Mouse (Mus musculus): ENCODE measurements around the gene Bbx. TPM values are rescaled to one million over a fixed set of nuclear protein-coding genes. Genes with fewer than 3 reads are reported as not detected.

The Bbx gene
- polyA plus RNA-seq, 1 experiment = 0.89 TPM

DNA sequence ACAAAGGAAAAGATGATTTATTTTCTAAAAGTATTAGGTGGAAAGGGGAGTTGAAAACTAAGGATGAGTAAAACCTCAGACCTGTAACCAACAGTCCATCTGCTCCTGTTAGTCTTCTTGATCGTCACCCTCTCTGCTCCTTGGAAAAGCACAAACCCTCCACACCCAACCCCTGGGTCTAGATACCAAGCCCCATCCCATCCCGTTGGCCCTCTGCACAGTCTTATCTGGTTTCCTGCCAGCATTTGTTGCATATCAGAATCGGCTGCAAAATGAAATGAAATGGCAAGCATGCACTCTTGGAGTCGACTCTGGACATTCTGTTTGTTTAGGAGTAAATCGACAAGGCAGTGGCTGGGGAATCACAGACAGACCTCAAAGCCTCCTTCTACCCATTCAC is 29.3 kb downstream of the Bbx start:
- TF ChIP-seq FLI1 (IDR thresholded peaks at IDR 0.05; ENCODE audit: low read length) (no peak), GATA1 (IDR thresholded peaks at IDR 0.05; ENCODE audit: borderline replicate concordance, low read length) (no peak)
- no peaks in the 10 kb centered on the region for H3K27me3 ChIP-seq (replicated peaks)
- peaks cover 33% of the 10 kb centered on the region for H3K36me3 ChIP-seq (replicated peaks; ENCODE audit: low read length)
- peaks cover 18% of the 10 kb centered on the region for H3K4me1 ChIP-seq
- peak overlapping the region; percentile 33 for H3K4me3 ChIP-seq (replicated peaks)
- no peaks in the 10 kb centered on the region for H3K9me3 ChIP-seq

DNA sequence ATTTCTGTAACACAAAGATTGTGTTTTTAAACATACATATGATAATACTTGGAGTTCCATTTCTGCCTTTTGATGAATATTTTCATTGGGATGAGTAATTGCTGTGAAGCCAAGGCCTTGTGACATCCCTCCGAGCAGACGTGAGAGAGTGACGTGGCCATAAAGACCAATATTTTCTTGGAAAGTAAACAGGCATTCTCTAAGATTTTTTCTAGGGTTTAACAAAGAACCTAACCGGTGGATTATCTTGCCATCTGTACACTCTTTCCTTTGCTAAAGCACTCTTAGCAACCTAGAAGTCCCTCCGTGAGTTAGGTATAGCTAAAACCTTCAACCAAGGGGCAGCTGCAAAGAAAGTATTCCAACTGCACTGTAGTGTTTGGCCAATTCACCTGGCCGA is 32.4 kb downstream of the Bbx start:
- TF ChIP-seq GATA1 (IDR thresholded peaks at IDR 0.05; ENCODE audit: borderline replicate concordance, low read length) (no peak), FLI1 (IDR thresholded peaks at IDR 0.05; ENCODE audit: low read length) (no peak)
- H3K36me3 ChIP-seq (replicated peaks; ENCODE audit: low read length) = peaks cover 31% of the 10 kb centered on the region
- H3K4me3 ChIP-seq (replicated peaks) = no peak overlapping the region
- no peaks in the 10 kb centered on the region for H3K27me3 ChIP-seq (replicated peaks)
- H3K9me3 ChIP-seq = no peaks in the 10 kb centered on the region
- peaks cover 32% of the 10 kb centered on the region for H3K4me1 ChIP-seq

DNA sequence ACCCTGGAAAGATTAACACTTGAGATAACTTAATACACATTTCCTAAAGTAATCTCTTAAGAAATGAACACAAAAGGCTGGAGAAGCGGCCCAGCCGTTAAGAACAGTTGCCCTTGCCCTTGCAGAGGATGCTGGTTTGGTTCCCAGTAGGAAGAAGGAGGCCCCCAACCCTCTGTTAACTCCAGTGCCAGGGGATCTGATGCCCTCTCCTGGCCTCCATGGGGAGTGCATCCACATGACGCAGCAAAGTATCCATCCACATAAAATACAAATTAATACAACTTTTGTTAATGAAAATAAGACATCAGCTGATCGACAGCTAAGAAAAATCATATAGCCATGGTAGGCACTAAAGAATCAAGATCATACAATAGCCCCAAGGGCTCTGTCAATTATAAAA is 33.6 kb downstream of the Bbx start:
- Histone ChIP-seq H3K4me3 (replicated peaks) (no peak overlapping the region), H3K36me3 (replicated peaks; ENCODE audit: low read length) (peaks cover 31% of the 10 kb centered on the region), H3K4me1 (peaks cover 40% of the 10 kb centered on the region), H3K27me3 (replicated peaks) (no peaks in the 10 kb centered on the region), H3K9me3 (no peaks in the 10 kb centered on the region)
- TF ChIP-seq GATA1 (IDR thresholded peaks at IDR 0.05; ENCODE audit: borderline replicate concordance, low read length) = no peak
- no peak for TF ChIP-seq FLI1 (IDR thresholded peaks at IDR 0.05; ENCODE audit: low read length)

DNA sequence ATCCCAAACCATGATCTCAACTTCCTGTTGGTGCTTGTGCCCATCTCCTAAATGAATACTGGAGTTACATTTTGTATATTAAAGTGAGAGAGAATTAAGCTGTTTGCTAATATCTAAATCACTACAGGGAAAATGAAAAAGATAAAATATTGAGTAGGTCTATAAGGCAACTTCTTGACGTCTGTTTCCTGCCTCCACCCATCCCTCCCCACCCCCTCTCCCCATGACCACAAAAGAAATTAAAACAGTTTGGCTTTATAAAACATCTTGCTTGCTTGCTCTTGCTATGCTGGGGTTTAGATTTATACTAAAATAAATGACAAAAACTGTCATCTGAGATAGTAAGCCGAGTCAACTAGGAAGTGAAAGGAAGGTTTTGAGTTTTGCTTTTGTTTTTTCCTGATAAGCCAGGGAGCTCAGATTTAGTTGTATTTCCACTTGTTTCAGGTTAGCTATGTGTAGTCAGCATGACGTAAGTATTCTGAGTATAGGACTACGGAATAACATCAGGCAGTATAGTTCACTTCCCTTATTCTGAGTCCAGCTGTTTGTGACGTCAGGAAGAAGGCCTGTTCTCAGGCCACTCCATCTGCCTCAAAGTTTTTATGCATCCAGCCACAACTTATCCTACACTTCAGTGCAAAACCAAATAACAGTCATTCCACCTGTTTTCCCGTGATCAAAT is 36.1 kb downstream of the Bbx start:
- Histone ChIP-seq H3K36me3 (replicated peaks; ENCODE audit: low read length) (peaks cover 19% of the 10 kb centered on the region), H3K9me3 (no peaks in the 10 kb centered on the region), H3K27me3 (replicated peaks) (no peaks in the 10 kb centered on the region), H3K4me3 (replicated peaks) (no peak overlapping the region), H3K4me1 (peaks cover 43% of the 10 kb centered on the region)
- TF ChIP-seq GATA1 (IDR thresholded peaks at IDR 0.05; ENCODE audit: borderline replicate concordance, low read length) (no peak), FLI1 (IDR thresholded peaks at IDR 0.05; ENCODE audit: low read length) (no peak)

DNA sequence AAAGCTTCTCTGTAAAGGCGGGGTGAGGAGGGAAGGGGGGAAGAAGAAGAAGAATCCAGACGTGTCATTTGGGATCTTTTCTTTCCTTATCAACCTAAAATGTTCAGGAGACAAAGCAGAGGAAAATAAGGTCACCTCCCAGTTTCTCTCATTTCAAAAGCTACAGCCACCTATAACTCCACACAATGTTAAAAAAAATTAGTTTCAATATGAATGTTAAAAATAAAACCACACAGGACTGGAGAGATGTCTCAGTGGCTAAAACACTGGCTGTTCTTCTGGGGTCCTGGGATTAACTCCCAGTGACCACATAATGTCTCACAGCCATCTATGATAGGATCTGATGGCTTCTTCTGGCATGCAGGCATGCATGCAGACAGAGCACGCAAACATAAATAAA is 43.7 kb downstream of the Bbx start:
- Histone ChIP-seq H3K9me3 (no peaks in the 10 kb centered on the region), H3K4me1 (peaks cover 12% of the 10 kb centered on the region), H3K4me3 (replicated peaks) (no peak overlapping the region), H3K36me3 (replicated peaks; ENCODE audit: low read length) (no peaks in the 10 kb centered on the region), H3K27me3 (replicated peaks) (no peaks in the 10 kb centered on the region)
- no peak for TF ChIP-seq GATA1 (IDR thresholded peaks at IDR 0.05; ENCODE audit: borderline replicate concordance, low read length)
- no peak for TF ChIP-seq FLI1 (IDR thresholded peaks at IDR 0.05; ENCODE audit: low read length)

DNA sequence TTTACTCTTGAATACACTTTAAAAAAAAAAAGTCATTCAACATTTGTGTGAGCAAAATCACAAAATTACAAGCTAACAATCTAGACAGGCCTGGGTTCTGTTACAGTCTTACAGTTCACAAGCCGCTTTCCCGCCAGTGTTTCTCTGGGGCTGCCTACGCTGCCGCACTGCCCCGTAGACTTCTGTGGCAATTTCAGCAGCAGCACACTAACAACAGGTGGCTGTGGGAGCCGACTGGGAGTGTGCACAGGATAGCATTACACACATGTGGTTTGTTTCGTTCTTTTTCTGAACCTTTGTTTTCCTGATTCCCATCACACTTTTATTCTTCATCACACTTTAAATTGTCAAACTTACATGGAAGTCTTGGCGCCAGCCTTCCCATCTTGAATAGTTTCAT is 48.6 kb downstream of the Bbx start:
- H3K4me3 ChIP-seq (replicated peaks) = no peak overlapping the region
- H3K36me3 ChIP-seq (replicated peaks; ENCODE audit: low read length) = no peaks in the 10 kb centered on the region
- TF ChIP-seq FLI1 (IDR thresholded peaks at IDR 0.05; ENCODE audit: low read length) (no peak), GATA1 (IDR thresholded peaks at IDR 0.05; ENCODE audit: borderline replicate concordance, low read length) (no peak)
- H3K4me1 ChIP-seq = peaks cover 19% of the 10 kb centered on the region
- H3K27me3 ChIP-seq (replicated peaks) = no peaks in the 10 kb centered on the region
- no peaks in the 10 kb centered on the region for H3K9me3 ChIP-seq

DNA sequence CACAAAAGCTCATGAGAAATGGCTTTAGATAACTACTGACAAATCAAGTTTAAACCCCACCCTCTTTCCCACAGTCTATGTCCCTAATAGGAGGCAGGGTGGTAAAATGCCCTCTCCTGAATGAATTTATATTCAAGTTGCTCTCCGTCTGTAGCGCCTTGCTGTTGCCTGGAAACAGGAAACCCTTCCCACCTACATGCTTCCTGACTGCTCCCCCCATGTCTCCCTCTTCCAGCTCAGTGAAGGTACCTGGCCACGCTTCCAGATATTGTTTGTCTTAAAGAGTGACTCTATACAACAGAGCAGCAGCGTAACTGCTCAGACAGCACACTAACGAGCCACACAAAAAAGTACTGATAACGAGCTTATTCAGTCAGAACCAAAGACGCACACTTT is 50.8 kb downstream of the Bbx start:
- Histone ChIP-seq H3K36me3 (replicated peaks; ENCODE audit: low read length) (no peaks in the 10 kb centered on the region), H3K27me3 (replicated peaks) (no peaks in the 10 kb centered on the region), H3K4me3 (replicated peaks) (peak overlapping the region; percentile 72), H3K9me3 (no peaks in the 10 kb centered on the region), H3K4me1 (peaks cover 19% of the 10 kb centered on the region)
- TF ChIP-seq FLI1 (IDR thresholded peaks at IDR 0.05; ENCODE audit: low read length) (no peak), GATA1 (IDR thresholded peaks at IDR 0.05; ENCODE audit: borderline replicate concordance, low read length) (no peak)

DNA sequence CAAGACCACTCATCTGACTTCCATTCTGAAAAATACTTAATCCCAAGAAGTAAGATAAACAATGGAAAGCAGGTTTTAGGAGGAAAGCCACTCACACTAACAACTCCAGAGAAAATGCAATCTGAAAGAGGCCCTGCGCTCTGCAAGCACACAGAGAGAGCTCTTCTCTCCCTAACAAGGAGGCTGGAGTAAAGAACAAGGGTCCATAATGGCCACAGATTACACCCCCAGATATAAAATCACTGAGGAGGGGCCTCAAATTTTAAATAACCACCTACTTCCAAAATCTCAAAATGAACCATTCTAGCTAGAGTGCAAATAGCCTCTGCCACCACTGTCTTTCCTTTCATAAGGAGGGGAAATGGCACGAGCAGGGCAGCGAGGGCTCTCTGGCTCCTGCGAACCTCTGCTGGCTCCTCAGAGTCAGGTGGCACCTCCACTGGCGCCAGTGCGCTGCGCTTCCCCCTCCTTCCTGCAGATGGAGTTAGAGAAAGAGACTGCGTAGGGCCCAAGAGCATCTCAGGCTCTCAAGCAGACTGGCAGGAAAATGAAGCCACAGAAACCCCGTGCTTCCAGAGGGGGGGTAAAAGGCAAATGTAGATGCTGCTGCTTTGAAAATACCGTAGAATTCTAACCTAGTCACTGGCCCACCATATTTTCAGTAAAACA is 51.4 kb downstream of the Bbx start:
- no peaks in the 10 kb centered on the region for H3K27me3 ChIP-seq (replicated peaks)
- no peaks in the 10 kb centered on the region for H3K36me3 ChIP-seq (replicated peaks; ENCODE audit: low read length)
- H3K9me3 ChIP-seq = no peaks in the 10 kb centered on the region
- H3K4me3 ChIP-seq (replicated peaks) = peak overlapping the region; percentile 83
- TF ChIP-seq FLI1 (IDR thresholded peaks at IDR 0.05; ENCODE audit: low read length) (no peak), GATA1 (IDR thresholded peaks at IDR 0.05; ENCODE audit: borderline replicate concordance, low read length) (no peak)
- H3K4me1 ChIP-seq = peaks cover 19% of the 10 kb centered on the region

DNA sequence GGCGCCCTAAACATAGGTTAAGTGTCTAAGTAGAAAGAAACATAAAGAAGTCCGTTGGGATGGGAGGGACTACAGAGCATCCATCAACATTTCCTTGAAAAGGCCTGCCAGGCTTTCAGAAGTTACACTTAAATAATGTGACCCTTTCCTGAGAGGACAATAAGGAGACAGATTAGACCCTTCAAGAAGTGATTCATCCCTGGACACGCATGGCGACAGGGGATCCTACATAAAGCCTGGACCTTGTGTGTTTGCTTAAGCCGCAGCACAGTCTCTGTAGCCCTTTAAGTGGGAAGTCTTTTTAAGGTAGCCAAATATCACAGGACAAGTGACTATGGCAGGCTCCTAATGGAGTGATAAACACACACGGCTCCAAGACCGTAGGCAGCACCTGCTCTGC is 52.0 kb downstream of the Bbx start:
- H3K27me3 ChIP-seq (replicated peaks) = no peaks in the 10 kb centered on the region
- H3K4me3 ChIP-seq (replicated peaks) = peak overlapping the region; percentile 50
- H3K36me3 ChIP-seq (replicated peaks; ENCODE audit: low read length) = no peaks in the 10 kb centered on the region
- H3K9me3 ChIP-seq = no peaks in the 10 kb centered on the region
- no peak for TF ChIP-seq GATA1 (IDR thresholded peaks at IDR 0.05; ENCODE audit: borderline replicate concordance, low read length)
- no peak for TF ChIP-seq FLI1 (IDR thresholded peaks at IDR 0.05; ENCODE audit: low read length)
- peaks cover 19% of the 10 kb centered on the region for H3K4me1 ChIP-seq

DNA sequence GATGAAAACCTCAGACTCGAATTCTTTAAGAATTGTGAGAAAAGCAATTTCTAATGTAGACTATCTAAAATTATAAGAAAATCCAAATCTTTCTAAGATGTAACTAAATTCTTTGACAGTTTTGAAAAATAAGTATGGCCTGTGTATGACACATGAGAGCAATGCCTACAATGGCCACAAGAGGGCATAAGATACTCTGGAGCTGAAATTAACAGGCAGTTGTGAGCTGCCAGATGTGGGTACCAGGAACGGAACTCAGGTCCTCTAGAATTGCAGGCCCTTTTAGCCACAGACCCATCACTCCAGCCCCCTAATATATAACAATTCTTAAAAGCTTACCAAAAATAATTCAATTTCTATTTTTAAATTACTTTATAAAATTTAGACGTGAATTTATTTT is 57.6 kb downstream of the Bbx start:
- TF ChIP-seq GATA1 (IDR thresholded peaks at IDR 0.05; ENCODE audit: borderline replicate concordance, low read length) (no peak), FLI1 (IDR thresholded peaks at IDR 0.05; ENCODE audit: low read length) (no peak)
- no peaks in the 10 kb centered on the region for H3K27me3 ChIP-seq (replicated peaks)
- peaks cover 23% of the 10 kb centered on the region for H3K4me1 ChIP-seq
- peaks cover 2% of the 10 kb centered on the region for H3K36me3 ChIP-seq (replicated peaks; ENCODE audit: low read length)
- no peaks in the 10 kb centered on the region for H3K9me3 ChIP-seq
- H3K4me3 ChIP-seq (replicated peaks) = no peak overlapping the region
